18 mouse cellular contexts compared by ENCODE assay signal in genomic region chr2:168854777-168855176, GRCm38 (mm10).
DNase-seq lines count a peak whose midpoint lies in the region; ATAC-seq lines count a peak whose summit lies in the region.
"Had no signal": no experiment of that assay in that cellular context is flagged by ENCODE, and none has a peak within 500 bp of the region (broad histone marks: within the 10 kb centered on the region; RNA-seq: fewer than 3 reads in every experiment).

No protein-coding gene starts in this region.

- H3K27me3 ChIP-seq in embryonic facial prominence, embryonic 11.5 days (ENCODE audit: control insufficient read depth, insufficient read depth, low read length), result no peaks in the 10 kb centered on the region
- H3K27me3 ChIP-seq in embryonic facial prominence, embryonic 13.5 days, result no peaks in the 10 kb centered on the region
- H3K27me3 ChIP-seq: embryonic facial prominence, embryonic 15.5 days; forebrain, embryonic 15.5 days had no signal

- no peak overlapping the region for H3K4me3 ChIP-seq in embryonic facial prominence, embryonic 11.5 days (ENCODE audit: low read depth, low read length)
- no peak overlapping the region for H3K4me3 ChIP-seq in embryonic facial prominence, embryonic 13.5 days
- H3K4me3 ChIP-seq: embryonic facial prominence, embryonic 15.5 days; erythroblast, embryonic 14.5 days; forebrain, embryonic 13.5 days; forebrain, embryonic 15.5 days had no signal

- H3K27ac ChIP-seq in embryonic facial prominence, embryonic 11.5 days (replicated peaks; ENCODE audit: low read depth, low read length), result no peak overlapping the region
- H3K27ac ChIP-seq in embryonic facial prominence, embryonic 13.5 days, result peak overlapping the region; percentile 24; the same call in 1 of the 2 replicates
- H3K27ac ChIP-seq: forebrain, embryonic 13.5 days; forebrain, embryonic 15.5 days had no signal

- 14% methylated on average over 1 of the region's 1 CpGs for WGBS in embryonic facial prominence, embryonic 11.5 days
- WGBS in embryonic facial prominence, embryonic 13.5 days, result 13% methylated on average over 1 of the region's 1 CpGs

- no peaks in the 10 kb centered on the region for H3K9me3 ChIP-seq in embryonic facial prominence, embryonic 11.5 days (replicated peaks; ENCODE audit: control insufficient read depth, low read length)
- H3K9me3 ChIP-seq in embryonic facial prominence, embryonic 13.5 days, result no peaks in the 10 kb centered on the region
- H3K9me3 ChIP-seq: embryonic facial prominence, embryonic 15.5 days; forebrain, embryonic 13.5 days; forebrain, embryonic 15.5 days had no signal

- ATAC-seq in embryonic facial prominence, embryonic 11.5 days (replicated peaks; ENCODE audit: insufficient number of reproducible peaks, low FRiP score, low TSS enrichment, low read depth), result no peak
- ATAC-seq in embryonic facial prominence, embryonic 13.5 days (ENCODE audit: insufficient number of reproducible peaks, insufficient read depth, low FRiP score, low TSS enrichment, low read depth), result 0 out of 2 replicates have a peak, but pooled peaks have one; percentile 69
- ATAC-seq in cerebellum, adult (ENCODE audit: insufficient number of reproducible peaks, low FRiP score, low TSS enrichment), result no peak
- ATAC-seq: forebrain, embryonic 13.5 days; forebrain, embryonic 15.5 days; forebrain, postnatal 0 days had no signal

- peak; percentile 72 for DNase-seq in embryonic facial prominence, embryonic 11.5 days (ENCODE audit: low spot score)
- no peak for DNase-seq in lung, postnatal 4 days
- no peak for DNase-seq in urinary bladder, postnatal 25 days (ENCODE audit: low spot score)
- DNase-seq: adrenal gland, adult 2 months; adrenal gland, postnatal 10 days; adrenal gland, postnatal 25 days; cerebellum, adult 11-12 months; cerebellum, adult 2 months; cerebellum, adult 9-10 months; cerebellum, postnatal 10 days; cerebellum, postnatal 25 days; forebrain, postnatal 0 days had no signal

- no peak overlapping the region for H3K4me2 ChIP-seq in embryonic facial prominence, embryonic 11.5 days (ENCODE audit: low read depth, low read length)
- no peak overlapping the region for H3K4me2 ChIP-seq in embryonic facial prominence, embryonic 13.5 days
- H3K4me2 ChIP-seq: embryonic facial prominence, embryonic 15.5 days; forebrain, embryonic 13.5 days; forebrain, embryonic 15.5 days had no signal

- no peaks in the 10 kb centered on the region for H3K36me3 ChIP-seq in embryonic facial prominence, embryonic 11.5 days (replicated peaks; ENCODE audit: control insufficient read depth, insufficient read depth, low read depth, low read length)
- H3K36me3 ChIP-seq in embryonic facial prominence, embryonic 13.5 days, result no peaks in the 10 kb centered on the region
- H3K36me3 ChIP-seq: embryonic facial prominence, embryonic 15.5 days; forebrain, embryonic 15.5 days had no signal

- no peak overlapping the region for H3K9ac ChIP-seq in embryonic facial prominence, embryonic 11.5 days (replicated peaks; ENCODE audit: low read length)
- no peak overlapping the region for H3K9ac ChIP-seq in embryonic facial prominence, embryonic 13.5 days
- H3K9ac ChIP-seq: embryonic facial prominence, embryonic 15.5 days; forebrain, embryonic 13.5 days; forebrain, embryonic 15.5 days; forebrain, postnatal 0 days had no signal

- H3K4me1 ChIP-seq in embryonic facial prominence, embryonic 11.5 days (ENCODE audit: control insufficient read depth, insufficient read depth, low read length), result no peaks in the 10 kb centered on the region
- H3K4me1 ChIP-seq in embryonic facial prominence, embryonic 13.5 days, result peaks cover 10% of the 10 kb centered on the region
